Mouse (Mus musculus) small intestine, adult 2 months (tissue): ENCODE measurements around the gene Pnpla2.

Experiments
- CTCF ChIP-seq: fragments of 200-500 bp; IDR thresholded peaks from 2 replicates; pipeline ENCODE4 v1.5.1; 2012; ENCODE audit warnings: low read depth, mild to moderate bottlenecking, control low read depth, inconsistent platforms, low read length, moderate library complexity, mixed read lengths; ENCODE audit not compliant: insufficient replicate concordance, insufficient read length; ENCODE audit errors: extremely low read depth
- POLR2A ChIP-seq: fragments of 200-500 bp; IDR thresholded peaks from 2 replicates; pipeline ENCODE4 v1.6.1; 2012; ENCODE audit warnings: low read depth, mild to moderate bottlenecking, control low read depth, inconsistent platforms, low read length, moderate library complexity

DNA sequence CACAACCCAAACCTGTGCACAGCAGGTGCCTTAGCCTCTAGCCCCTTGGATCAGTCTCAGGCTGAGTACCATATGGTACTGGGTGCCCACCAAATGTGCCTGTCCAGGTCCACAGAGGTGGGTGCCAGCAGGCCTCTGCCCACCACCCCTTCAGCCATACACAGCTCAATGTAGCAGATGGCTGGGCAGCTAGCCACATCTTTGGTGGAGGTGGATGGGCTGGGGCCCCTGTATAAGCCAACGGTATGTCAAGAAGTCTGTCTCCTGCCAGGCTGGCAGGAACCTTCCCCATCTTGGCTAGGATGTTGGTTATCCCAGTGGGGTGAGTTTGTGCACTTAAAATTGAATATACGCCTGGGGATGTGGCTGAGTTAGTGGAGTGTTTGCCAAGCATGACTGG, 30.6 kb downstream of the Pnpla2 start:
- no peak for TF ChIP-seq POLR2A
- no peak for TF ChIP-seq CTCF
